Mouse (Mus musculus) liver, embryonic 15.5 days (tissue): ENCODE measurements at regions not wholly inside any gene's neighbourhood (a gene's known extent, or its start where the extent isn't known, plus 50 kb on each side); places are given as distances from the start of the nearest gene placed in this dataset.

Experiments
- ATAC-seq: fragments of 200-750 bp; cut with Nextera tagmentation; 2 replicates; pipeline ENCODE4 v1.8.0; 2017; ENCODE audit warnings: moderate number of reproducible peaks, mild to moderate bottlenecking, moderate library complexity; ENCODE audit not compliant: insufficient read depth
- H3K27ac ChIP-seq: fragments of 300-500 bp; sonication (generic); replicated peaks from 2 replicates; pipeline ENCODE4 v1.5.1; 2015; ENCODE audit warnings: mild to moderate bottlenecking, inconsistent platforms
- H3K27me3 ChIP-seq: fragments of 300-500 bp; sonication (generic); 2 replicates; pipeline ENCODE4 v1.6.1; 2015; ENCODE audit warnings: mild to moderate bottlenecking, inconsistent platforms
- H3K36me3 ChIP-seq: fragments of 300-500 bp; sonication (generic); replicated peaks from 2 replicates; pipeline ENCODE4 v1.6.1; 2015; ENCODE audit warnings: moderate library complexity, mild to moderate bottlenecking, inconsistent platforms
- H3K4me1 ChIP-seq: fragments of 300-500 bp; sonication (generic); replicated peaks from 2 replicates; pipeline ENCODE4 v1.6.1; 2015; ENCODE audit warnings: inconsistent platforms
- H3K4me2 ChIP-seq: fragments of 300-500 bp; sonication (generic); 2 replicates; pipeline ENCODE4 v1.6.1; 2015; ENCODE audit warnings: moderate library complexity, mild to moderate bottlenecking, inconsistent platforms
- H3K4me3 ChIP-seq: fragments of 300-500 bp; sonication (generic); replicated peaks from 2 replicates; pipeline ENCODE4 v1.5.1; 2015; ENCODE audit warnings: mild to moderate bottlenecking, inconsistent platforms
- H3K9ac ChIP-seq: fragments of 300-500 bp; sonication (generic); 2 replicates; pipeline ENCODE4 v1.6.1; 2015; ENCODE audit warnings: moderate library complexity, mild to moderate bottlenecking, inconsistent platforms
- H3K9me3 ChIP-seq: fragments of 300-500 bp; sonication (generic); replicated peaks from 2 replicates; pipeline ENCODE4 v1.6.1; 2016; ENCODE audit warnings: inconsistent platforms
- WGBS: fragments of 180-500 bp; shearing (Covaris S2); methylation state at CpG from one replicate; pipeline ENCODE4 v1.1.7; 2015; ENCODE audit warnings: mixed read lengths; ENCODE audit not compliant: insufficient replicate concordance; 5-methylcytosine and 5-hydroxymethylcytosine counted together

DNA sequence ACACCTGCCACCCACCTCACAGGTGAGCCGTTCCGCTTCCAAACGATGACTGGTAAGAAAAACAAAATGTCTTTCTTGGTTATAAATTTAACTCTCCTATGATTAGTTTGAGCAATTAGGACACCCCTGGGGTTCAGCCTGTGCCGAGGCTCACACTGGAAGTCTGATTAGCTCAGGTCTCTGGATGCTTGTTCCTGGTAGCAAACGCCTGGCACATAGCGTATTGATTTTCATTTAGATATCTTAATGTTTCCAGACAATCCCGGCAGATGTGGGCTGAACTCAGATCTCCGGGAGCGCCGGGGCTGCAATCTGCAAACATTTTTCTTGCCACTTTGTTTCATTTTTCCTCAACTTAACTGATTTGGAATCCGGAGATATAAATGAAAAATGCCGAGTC, 353.8 kb upstream of the Zfp507 start:
- H3K4me3 ChIP-seq: no peak overlapping the region
- H3K9me3 ChIP-seq: no peaks in the 10 kb centered on the region
- WGBS: 72% methylated on average over 12 of the region's 12 CpGs
- H3K27ac ChIP-seq: no peak overlapping the region
- no peaks in the 10 kb centered on the region for H3K27me3 ChIP-seq
- H3K4me2 ChIP-seq: no peak overlapping the region
- no peaks in the 10 kb centered on the region for H3K4me1 ChIP-seq
- ATAC-seq: no peak
- H3K9ac ChIP-seq: no peak overlapping the region
- H3K36me3 ChIP-seq: no peaks in the 10 kb centered on the region

DNA sequence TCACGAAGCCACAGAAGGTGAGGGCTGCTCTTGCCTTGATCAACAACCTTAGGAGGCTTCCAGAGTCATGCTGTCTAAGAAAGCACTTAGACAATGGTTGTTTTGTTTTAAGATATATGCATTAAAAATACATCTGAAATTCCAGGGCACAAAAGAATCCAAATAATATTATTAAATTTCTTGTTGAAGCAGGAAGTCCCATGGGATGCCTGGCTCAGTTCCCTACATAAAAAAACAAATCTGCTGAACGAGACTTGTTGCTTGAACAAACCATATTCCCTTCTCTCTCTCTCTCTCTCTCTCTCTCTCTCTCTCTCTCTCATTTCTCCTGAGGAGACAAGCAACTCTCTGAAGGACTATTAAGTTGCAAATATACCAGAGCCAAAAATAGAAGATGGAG, 352.8 kb upstream of the Zfp507 start:
- Histone ChIP-seq H3K4me2 (no peak overlapping the region), H3K4me1 (no peaks in the 10 kb centered on the region), H3K9ac (no peak overlapping the region), H3K27ac (no peak overlapping the region), H3K4me3 (no peak overlapping the region), H3K9me3 (no peaks in the 10 kb centered on the region), H3K27me3 (no peaks in the 10 kb centered on the region), H3K36me3 (no peaks in the 10 kb centered on the region)
- WGBS: 36% methylated on average over 2 of the region's 2 CpGs
- no peak for ATAC-seq

DNA sequence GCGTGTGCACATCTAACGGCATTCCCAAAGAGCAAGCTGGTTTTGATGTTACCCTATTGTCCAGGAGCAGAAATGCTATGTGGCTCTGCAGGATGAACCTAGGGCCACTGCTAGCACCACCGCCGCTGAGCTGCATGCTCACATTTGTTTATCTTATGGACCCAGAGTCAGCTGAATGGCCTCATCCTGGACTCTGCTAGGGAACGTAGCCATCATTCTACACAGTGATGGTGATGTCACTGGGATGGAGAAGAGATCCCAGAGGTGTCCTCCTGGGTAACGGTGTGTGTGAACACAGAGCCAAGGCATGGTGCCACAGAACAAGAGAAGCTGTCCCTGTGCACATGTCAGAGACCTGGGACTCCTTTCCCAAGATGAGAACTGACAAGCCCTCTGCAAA, 352.4 kb upstream of the Zfp507 start:
- Histone ChIP-seq H3K9me3 (no peaks in the 10 kb centered on the region), H3K27me3 (no peaks in the 10 kb centered on the region), H3K4me2 (no peak overlapping the region), H3K9ac (no peak overlapping the region), H3K4me1 (no peaks in the 10 kb centered on the region), H3K36me3 (no peaks in the 10 kb centered on the region), H3K4me3 (no peak overlapping the region), H3K27ac (no peak overlapping the region)
- ATAC-seq: no peak
- WGBS: 71% methylated on average over 6 of the region's 6 CpGs

DNA sequence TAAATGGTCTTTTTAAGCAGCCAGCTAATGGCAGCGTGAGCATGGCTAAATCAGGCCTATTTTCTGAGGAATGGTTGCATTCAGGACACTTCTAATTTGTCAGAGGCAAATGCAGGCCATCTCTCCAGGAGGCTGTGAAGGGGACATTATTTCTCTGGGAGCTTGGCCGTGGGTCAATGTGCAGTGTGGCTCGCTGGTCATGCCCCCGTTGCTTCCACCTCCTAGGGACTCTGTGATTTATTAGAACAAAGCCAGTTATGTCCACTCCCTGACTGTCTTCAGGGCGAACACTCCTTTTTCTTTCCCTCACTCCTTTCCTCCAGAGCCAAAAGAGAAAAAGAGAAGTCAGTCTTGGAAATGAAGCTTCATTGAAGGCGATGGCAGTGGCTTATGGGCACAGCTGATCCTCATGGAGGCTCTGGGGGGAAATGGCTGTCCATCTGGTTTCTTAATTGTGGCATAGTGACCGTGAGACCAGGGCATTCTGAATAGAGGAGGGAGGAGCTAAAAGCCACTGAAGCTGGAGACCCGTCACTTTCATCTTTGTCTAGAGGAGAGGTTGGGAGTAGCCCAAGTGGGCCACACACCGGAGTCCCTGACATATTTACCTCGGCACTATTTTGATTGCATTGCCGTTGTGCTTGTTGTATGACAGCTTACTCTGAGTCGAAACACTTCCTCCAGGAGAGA, 348.2 kb upstream of the Zfp507 start:
- Histone ChIP-seq H3K4me3 (no peak overlapping the region), H3K36me3 (no peaks in the 10 kb centered on the region), H3K27ac (no peak overlapping the region), H3K27me3 (no peaks in the 10 kb centered on the region), H3K4me2 (no peak overlapping the region), H3K9me3 (no peaks in the 10 kb centered on the region), H3K4me1 (no peaks in the 10 kb centered on the region), H3K9ac (no peak overlapping the region)
- ATAC-seq: no peak
- 40% methylated on average over 12 of the region's 12 CpGs for WGBS

DNA sequence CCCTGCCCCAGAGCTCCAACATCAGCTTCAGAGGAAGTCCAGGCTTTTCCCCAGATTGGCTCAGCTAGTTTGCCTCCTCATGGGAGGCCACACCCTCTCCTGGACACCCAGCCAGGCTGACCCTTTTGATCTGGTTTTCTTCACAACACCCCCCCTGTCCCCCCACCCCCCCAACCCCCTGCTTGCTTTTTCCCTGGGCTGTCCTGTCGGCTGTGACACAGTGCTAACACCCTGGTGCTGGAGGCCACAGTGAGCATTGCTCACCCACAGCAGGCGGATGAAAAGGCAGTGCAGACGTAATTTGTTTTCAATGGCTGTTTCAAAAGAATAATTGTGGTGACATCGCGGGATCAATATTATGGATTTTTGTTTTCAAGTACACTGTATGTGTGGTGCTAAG, 333.8 kb upstream of the Zfp507 start:
- ATAC-seq: no peak
- H3K9ac ChIP-seq: no peak overlapping the region
- no peaks in the 10 kb centered on the region for H3K36me3 ChIP-seq
- no peaks in the 10 kb centered on the region for H3K9me3 ChIP-seq
- H3K4me1 ChIP-seq: no peaks in the 10 kb centered on the region
- H3K4me3 ChIP-seq: no peak overlapping the region
- H3K27ac ChIP-seq: no peak overlapping the region
- WGBS: 40% methylated on average over 5 of the region's 5 CpGs
- no peaks in the 10 kb centered on the region for H3K27me3 ChIP-seq
- no peak overlapping the region for H3K4me2 ChIP-seq

DNA sequence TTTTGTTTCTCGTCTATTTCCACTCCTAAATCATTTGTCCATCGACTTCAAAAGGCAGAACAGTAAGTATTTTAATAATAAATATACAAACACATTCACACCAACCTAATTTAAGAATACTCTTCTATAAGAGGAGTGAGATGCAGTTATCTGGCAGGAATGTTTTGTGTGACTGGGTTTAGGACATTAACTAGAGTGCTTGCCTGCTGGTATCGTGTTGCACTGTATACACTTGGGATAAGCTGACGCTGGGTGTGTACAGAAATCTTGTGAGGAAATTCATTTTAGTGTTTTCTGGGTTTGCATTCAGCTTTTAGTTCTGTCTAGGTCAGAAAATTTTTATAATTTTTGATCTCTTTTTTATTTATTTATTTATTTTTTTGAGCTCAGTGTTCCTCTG, 331.8 kb upstream of the Zfp507 start:
- H3K9ac ChIP-seq: no peak overlapping the region
- no peak for ATAC-seq

DNA sequence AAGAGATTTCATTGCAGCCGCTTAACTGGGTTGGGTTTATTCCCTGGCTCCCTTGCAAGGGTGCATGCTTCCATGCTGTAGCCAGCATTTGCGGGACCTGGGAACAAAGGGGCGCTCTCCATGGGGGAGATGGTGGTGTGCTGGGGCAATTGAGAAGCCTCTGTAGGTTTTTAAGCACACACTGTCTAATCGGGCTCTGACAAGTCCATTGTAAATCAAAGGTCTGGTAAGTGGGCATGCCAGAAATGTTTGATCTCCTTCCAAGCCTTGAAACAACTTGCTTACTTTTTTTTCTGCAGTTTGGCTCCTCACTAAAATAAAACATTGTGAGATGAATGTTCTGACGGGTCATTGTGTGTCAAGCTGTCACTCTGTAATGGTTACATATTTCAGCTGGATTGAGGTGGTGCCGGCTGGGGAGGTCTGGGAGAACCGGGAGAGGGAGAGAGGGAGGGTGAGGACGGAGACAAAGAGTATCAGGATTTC, 330.9 kb upstream of the Zfp507 start:
- Histone ChIP-seq H3K27me3 (no peaks in the 10 kb centered on the region), H3K36me3 (no peaks in the 10 kb centered on the region), H3K27ac (no peak overlapping the region), H3K4me3 (no peak overlapping the region), H3K4me1 (no peaks in the 10 kb centered on the region), H3K9ac (no peak overlapping the region), H3K4me2 (no peak overlapping the region), H3K9me3 (no peaks in the 10 kb centered on the region)
- ATAC-seq: no peak
- WGBS: 26% methylated on average over 8 of the region's 8 CpGs

More for the DNA sequence above, 331.8 kb upstream of the Zfp507 start:
- Histone ChIP-seq H3K4me2 (no peak overlapping the region), H3K4me1 (no peaks in the 10 kb centered on the region), H3K9me3 (no peaks in the 10 kb centered on the region), H3K36me3 (no peaks in the 10 kb centered on the region), H3K27me3 (no peaks in the 10 kb centered on the region), H3K27ac (no peak overlapping the region), H3K4me3 (no peak overlapping the region)
- WGBS: 66% methylated on average over 4 of the region's 4 CpGs

DNA sequence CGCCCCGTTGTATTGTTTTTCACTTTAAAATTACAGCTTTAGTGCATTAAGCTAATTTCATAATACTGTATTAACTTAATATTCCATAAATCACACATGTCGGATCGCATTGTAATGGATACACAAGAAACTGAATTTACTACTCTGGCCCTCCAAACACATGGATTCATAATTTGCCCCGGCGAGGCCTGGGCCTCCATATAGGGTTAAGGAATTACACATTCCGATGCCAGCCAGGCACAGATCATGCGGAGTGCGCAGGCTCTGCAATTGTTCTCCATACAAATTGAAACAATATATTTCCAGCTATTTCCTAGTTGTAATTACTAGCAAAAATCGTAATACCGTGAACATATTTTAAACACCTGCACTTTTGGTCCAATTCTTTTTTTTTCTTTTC, 330.2 kb upstream of the Zfp507 start:
- Histone ChIP-seq H3K4me3 (no peak overlapping the region), H3K9ac (no peak overlapping the region), H3K27ac (no peak overlapping the region), H3K4me1 (no peaks in the 10 kb centered on the region), H3K9me3 (no peaks in the 10 kb centered on the region), H3K4me2 (no peak overlapping the region), H3K36me3 (no peaks in the 10 kb centered on the region), H3K27me3 (no peaks in the 10 kb centered on the region)
- 71% methylated on average over 11 of the region's 11 CpGs for WGBS
- no peak for ATAC-seq

DNA sequence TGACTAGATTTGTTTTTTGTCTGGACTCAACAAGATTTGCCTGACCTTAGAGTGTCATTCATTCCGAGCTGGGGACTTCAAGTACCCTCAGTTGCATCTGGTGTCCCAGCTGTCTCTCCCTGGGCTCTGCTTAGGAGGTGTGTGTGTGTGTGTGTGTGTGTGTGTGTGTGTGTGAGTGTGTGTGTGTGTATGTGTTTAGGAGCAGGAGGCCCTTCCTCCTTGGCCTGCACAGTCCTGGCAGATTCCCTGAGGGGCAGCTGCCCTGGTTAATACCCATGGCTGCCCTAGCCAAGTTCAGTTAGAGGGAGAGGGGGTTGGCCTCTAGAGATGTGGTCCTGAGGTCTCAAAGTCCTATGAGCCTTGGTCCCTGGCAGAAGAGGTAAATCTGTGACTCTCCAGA, 329.8 kb upstream of the Zfp507 start:
- no peak for ATAC-seq
- WGBS: 40% methylated on average over 1 of the region's 1 CpGs
- H3K27me3 ChIP-seq: no peaks in the 10 kb centered on the region
- no peaks in the 10 kb centered on the region for H3K9me3 ChIP-seq
- H3K36me3 ChIP-seq: no peaks in the 10 kb centered on the region
- no peak overlapping the region for H3K4me3 ChIP-seq
- no peak overlapping the region for H3K4me2 ChIP-seq
- H3K9ac ChIP-seq: no peak overlapping the region
- no peak overlapping the region for H3K27ac ChIP-seq
- no peaks in the 10 kb centered on the region for H3K4me1 ChIP-seq

DNA sequence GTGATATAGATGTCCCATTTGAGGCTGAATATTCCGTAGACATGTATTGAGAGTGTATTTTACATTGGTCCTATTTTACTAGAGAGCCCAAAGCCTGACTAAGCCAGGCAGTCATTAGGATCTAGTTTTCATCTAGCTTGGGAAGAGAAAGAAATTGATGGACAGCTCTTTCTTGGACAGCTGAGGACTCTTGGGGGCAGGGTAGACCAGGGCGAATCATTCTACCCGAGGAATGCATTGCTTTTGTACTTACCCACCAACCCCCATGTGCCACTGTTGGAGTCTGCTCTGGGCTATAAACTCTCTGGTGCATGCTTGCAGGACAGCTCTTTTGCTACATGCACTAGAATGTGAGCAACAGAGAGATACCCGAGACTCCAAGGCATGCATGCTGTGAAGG, 294.3 kb upstream of the Zfp507 start:
- Histone ChIP-seq H3K36me3 (no peaks in the 10 kb centered on the region), H3K9ac (no peak overlapping the region), H3K27ac (no peak overlapping the region), H3K9me3 (no peaks in the 10 kb centered on the region), H3K4me2 (no peak overlapping the region), H3K4me3 (no peak overlapping the region), H3K4me1 (no peaks in the 10 kb centered on the region), H3K27me3 (no peaks in the 10 kb centered on the region)
- ATAC-seq: no peak
- 57% methylated on average over 4 of the region's 4 CpGs for WGBS

DNA sequence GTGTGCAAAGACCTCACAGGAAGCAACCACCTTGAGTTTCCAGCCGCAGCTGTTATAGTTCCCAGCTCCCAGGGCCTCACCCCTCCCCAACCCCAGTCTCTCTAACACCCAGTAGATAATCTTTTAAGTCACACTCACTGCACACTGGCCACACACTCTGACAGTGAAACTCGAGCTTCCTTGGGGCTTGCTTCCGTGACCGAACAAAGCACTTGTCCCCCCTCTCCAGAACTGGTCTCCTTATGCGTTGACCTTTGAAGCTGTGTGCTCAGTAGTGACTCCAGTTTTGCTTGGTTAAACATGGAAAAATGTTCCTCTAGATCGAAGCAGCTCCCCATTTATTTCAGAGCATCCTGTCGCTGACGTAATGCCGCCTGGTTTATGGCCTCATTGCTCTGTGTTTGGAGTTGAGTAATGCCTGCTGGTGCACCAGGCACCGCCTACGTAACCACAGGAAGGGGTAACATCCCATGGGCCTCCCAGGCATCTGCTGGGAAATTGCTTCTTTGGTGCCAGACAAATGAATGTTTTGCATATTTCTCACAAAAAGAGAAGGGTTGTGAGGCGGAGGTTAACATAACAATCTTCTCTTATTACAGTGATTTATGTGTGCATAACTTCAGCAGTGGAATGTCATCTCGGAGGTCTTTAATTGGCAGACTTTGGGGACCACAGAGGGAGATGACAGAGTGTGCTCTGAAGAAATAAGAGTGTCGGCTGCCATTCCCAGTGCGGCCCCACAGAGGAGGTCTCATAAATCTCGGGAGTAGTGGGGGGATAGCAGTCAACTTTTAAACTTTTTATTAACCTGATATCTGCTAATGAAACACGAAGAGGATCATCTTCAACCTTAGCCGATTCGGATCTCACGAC, 292.7 kb upstream of the Zfp507 start:
- Histone ChIP-seq H3K9me3 (no peaks in the 10 kb centered on the region), H3K36me3 (no peaks in the 10 kb centered on the region), H3K9ac (no peak overlapping the region), H3K27me3 (no peaks in the 10 kb centered on the region), H3K4me3 (no peak overlapping the region), H3K4me2 (no peak overlapping the region), H3K27ac (no peak overlapping the region), H3K4me1 (no peaks in the 10 kb centered on the region)
- no peak for ATAC-seq
- 55% methylated on average over 20 of the region's 20 CpGs for WGBS
